Comparison of ENCODE assay signal across 8 mouse cellular contexts in the genomic region with DNA sequence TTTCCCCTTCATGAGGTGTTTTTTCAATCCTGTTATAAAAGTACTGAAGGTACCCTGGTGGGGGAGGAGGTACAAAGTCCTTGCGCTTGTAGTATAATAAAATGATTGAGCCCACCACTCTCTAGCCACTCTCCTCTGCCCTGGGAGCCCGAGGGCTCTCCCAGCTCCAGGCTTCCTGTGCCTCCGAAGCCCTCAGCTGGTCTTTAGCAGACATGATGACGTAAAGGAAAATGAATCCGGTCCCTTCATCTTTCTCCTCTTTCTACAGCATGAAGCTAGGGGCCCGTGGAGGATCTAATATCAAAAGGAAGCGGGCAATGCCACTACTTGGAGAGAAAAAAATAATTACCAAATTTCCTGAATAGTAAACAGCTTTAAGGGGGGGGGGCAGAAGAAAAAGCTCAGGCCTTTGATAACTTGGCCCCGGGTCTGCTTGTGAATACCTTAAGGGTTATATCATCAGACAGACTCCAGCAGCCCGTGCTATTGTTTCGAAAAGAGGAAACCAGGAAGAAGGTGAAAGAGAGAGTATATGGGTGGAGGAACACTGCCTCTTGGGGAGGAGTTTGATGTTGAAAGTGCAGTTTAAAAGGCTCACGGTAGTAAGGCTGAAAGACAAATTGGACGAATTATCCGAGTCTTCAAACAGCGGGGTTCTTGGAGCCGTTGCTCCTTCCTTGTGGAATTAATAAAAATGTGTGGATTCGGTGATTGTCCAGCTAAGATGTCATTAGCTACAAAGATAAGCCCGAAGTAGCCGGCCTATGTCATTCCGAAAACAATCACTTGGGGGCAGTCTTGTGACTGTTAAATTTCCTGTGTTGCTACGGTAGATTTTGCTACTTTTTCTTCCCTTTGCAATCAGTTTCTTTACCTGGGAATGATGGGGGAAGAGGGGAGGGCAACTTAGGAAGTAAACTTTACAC. TPM values are rescaled to one million over a fixed set of nuclear protein-coding genes. Genes with fewer than 3 reads are reported as not detected.
DNase-seq lines count a peak whose midpoint lies in the region; ATAC-seq lines count a peak whose summit lies in the region.

No protein-coding gene starts in this region.

- peaks cover 2% of the 10 kb centered on the region; the same call in 1 of the 2 replicates for H3K4me1 ChIP-seq in lung, embryonic 15.5 days

- no peak overlapping the region for H3K27ac ChIP-seq in lung, embryonic 15.5 days

- H3K27me3 ChIP-seq in lung, embryonic 15.5 days = peaks cover 64% of the 10 kb centered on the region

- H3K36me3 ChIP-seq in lung, embryonic 15.5 days = no peaks in the 10 kb centered on the region

- H3K4me3 ChIP-seq in lung, embryonic 15.5 days = peak overlapping the region; percentile 13; the same call in 1 of the 2 replicates

- ATAC-seq in granulocyte monocyte progenitor cell, adult 5-6 weeks (replicated peaks; ENCODE audit: poor library complexity, severe bottlenecking) = peak; percentile 71
- ATAC-seq in lung, embryonic 15.5 days (ENCODE audit: borderline replicate concordance, extremely low read depth, low FRiP score, low TSS enrichment) = no peak

- H3K9ac ChIP-seq in lung, embryonic 15.5 days = no peak overlapping the region

- WGBS in lung, embryonic 15.5 days = 9% methylated on average over 20 of the region's 20 CpGs

- no peaks in the 10 kb centered on the region for H3K9me3 ChIP-seq in lung, embryonic 15.5 days

- peak overlapping the region; percentile 37 for H3K4me2 ChIP-seq in lung, embryonic 15.5 days

- peak; percentile 40 to 90 for DNase-seq in adrenal gland, adult (ENCODE audit: inconsistent age in 2 of 2, low spot score in 1 of 2)
- no peak for DNase-seq in adrenal gland, postnatal 4 days (ENCODE audit: low spot score in 2 of 2)
- peak; percentile 81 for DNase-seq in MEL-GATA-1-ER (ENCODE audit: extremely low read depth, low read depth)
- DNase-seq in cerebellum, postnatal 10 days = peak; percentile 75 to 83
- peak; percentile 17 to 61 for DNase-seq in kidney, adult 8-10 months
- peak; percentile 41 for DNase-seq in retina, postnatal 7 days (ENCODE audit: low read depth, low spot score)

RNA-seq across cellular contexts. Expression of a gene that starts 6.5 kb away (rescaled TPM):
- 1 to 10 TPM; 1.4 to 2.5 TPM for total RNA-seq in adrenal gland, postnatal 4 days (2021)
- not detected in 2 replicates for total RNA-seq in granulocyte monocyte progenitor cell, adult 5-6 weeks (2014; fragmentation: Nextera tagmentation)
- not detected in 2 replicates for total RNA-seq in granulocyte monocyte progenitor cell, adult 5-6 weeks (2017)
- polyA plus RNA-seq in lung, embryonic 15.5 days (2015; fragmentation: Nextera tagmentation; extraction: Ambion mirVana) = 0.04 TPM in 1 of 2 replicates, not detected in the other

Comparison
In these comparisons a context has a peak if more than half of its experiments do, and no peak if none do; other contexts are left out.
1. DNase-seq: peak in adrenal gland, adult (2 of 2), MEL-GATA-1-ER (single experiment), cerebellum, postnatal 10 days (2 of 2), kidney, adult 8-10 months (2 of 2) and retina, postnatal 7 days (single experiment); none in adrenal gland, postnatal 4 days (0 of 2).